Mouse (Mus musculus) small intestine, adult 2 months (tissue): ENCODE results near the gene Gstm7.

Source experiments
- CTCF ChIP-seq: fragments of 200-500 bp; IDR thresholded peaks from 2 replicates; pipeline ENCODE4 v1.5.1; 2012; ENCODE audit warnings: low read depth, mild to moderate bottlenecking, control low read depth, inconsistent platforms, low read length, moderate library complexity, mixed read lengths; ENCODE audit not compliant: insufficient replicate concordance, insufficient read length; ENCODE audit errors: extremely low read depth
- POLR2A ChIP-seq: fragments of 200-500 bp; IDR thresholded peaks from 2 replicates; pipeline ENCODE4 v1.6.1; 2012; ENCODE audit warnings: low read depth, mild to moderate bottlenecking, control low read depth, inconsistent platforms, low read length, moderate library complexity

GRCm38 (mm10) chr3:107939830-107940229, 8.2 kb upstream of the Gstm7 start:
- TF ChIP-seq POLR2A (no peak), CTCF (no peak)
